Mouse (Mus musculus) forebrain, embryonic 11.5 days (tissue): ENCODE measurements around the gene Uqcrc2. TPM values are rescaled to one million over a fixed set of nuclear protein-coding genes. Genes with fewer than 3 reads are reported as not detected.

Experiments
- ATAC-seq: fragments of 200-750 bp; cut with Nextera tagmentation; replicated peaks from 2 replicates; pipeline ENCODE4 v1.8.0; 2017; ENCODE audit warnings: moderate TSS enrichment; ENCODE audit not compliant: low FRiP score
- DNase-seq: peaks from one replicate; pipeline ENCODE4 v3.0.0-alpha.2; 2017; ENCODE audit warnings: low spot score
- H3K27ac ChIP-seq: fragments of 300-500 bp; sonication (generic); 2 replicates; pipeline ENCODE4 v1.5.1; 2014; ENCODE audit warnings: low read depth, low read length
- H3K27me3 ChIP-seq: fragments of 300-500 bp; sonication (generic); 2 replicates; pipeline ENCODE4 v1.6.1; 2014; ENCODE audit warnings: mild to moderate bottlenecking, low read length, mixed read lengths; ENCODE audit not compliant: control insufficient read depth, insufficient read depth
- H3K36me3 ChIP-seq: fragments of 300-500 bp; sonication (generic); 2 replicates; pipeline ENCODE4 v1.6.1; 2014; ENCODE audit warnings: mild to moderate bottlenecking, low read length, moderate library complexity, mixed read lengths; ENCODE audit not compliant: control insufficient read depth, insufficient read depth
- H3K4me1 ChIP-seq: fragments of 300-500 bp; sonication (generic); replicated peaks from 2 replicates; pipeline ENCODE4 v1.6.1; 2014; ENCODE audit warnings: low read length, mixed read lengths; ENCODE audit not compliant: control insufficient read depth, insufficient read depth
- H3K4me2 ChIP-seq: fragments of 300-500 bp; sonication (generic); 2 replicates; pipeline ENCODE4 v1.6.1; 2014; ENCODE audit warnings: low read depth, mild to moderate bottlenecking, low read length, moderate library complexity, mixed read lengths; ENCODE audit not compliant: severe bottlenecking
- H3K4me3 ChIP-seq: fragments of 300-500 bp; sonication (generic); 2 replicates; pipeline ENCODE4 v1.5.1; 2014; ENCODE audit warnings: low read depth, low read length
- H3K9ac ChIP-seq: fragments of 300-500 bp; sonication (generic); 2 replicates; pipeline ENCODE4 v1.6.1; 2014; ENCODE audit warnings: low read length
- H3K9me3 ChIP-seq: fragments of 300-500 bp; sonication (generic); 2 replicates; pipeline ENCODE4 v1.6.1; 2016; ENCODE audit warnings: low read length, mixed read lengths; ENCODE audit not compliant: control insufficient read depth
- WGBS: fragments of 180-500 bp; shearing (Covaris S2); extraction: QIAGEN DNeasy Blood & Tissue Kit; methylation state at CpG from one replicate; pipeline ENCODE4 v1.1.7; 2014; 5-methylcytosine and 5-hydroxymethylcytosine counted together
- polyA plus RNA-seq: library from polyadenylated mRNA; unstranded; fragments of >200 nt; fragmentation: Nextera tagmentation; extraction: Ambion mirVana; gene quantifications from 2 replicates; pipeline ENCODE4 v1.2.1, GENCODE M21; 2014

The Uqcrc2 gene
- polyA plus RNA-seq, 1 experiment from 2014 or later: 182 TPM

- 0 out of 2 replicates have a peak overlapping the region, but pooled peaks have one; percentile 41 for H3K27ac ChIP-seq
- no peaks in the 10 kb centered on the region for H3K27me3 ChIP-seq
- H3K9me3 ChIP-seq: no peaks in the 10 kb centered on the region
- ATAC-seq (peak; percentile 54), DNase-seq (peak; percentile 56)
- 3% methylated on average over 42 of the region's 42 CpGs for WGBS
- peak overlapping the region; percentile 91 for H3K9ac ChIP-seq
- peak overlapping the region; percentile 87 for H3K4me3 ChIP-seq
- no peaks in the 10 kb centered on the region for H3K36me3 ChIP-seq
- peak overlapping the region; percentile 80 for H3K4me2 ChIP-seq
- H3K4me1 ChIP-seq: 0 out of 2 replicates have a peak, but pooled peaks cover 2% of the 10 kb centered on the region
These were observed 43.0 kb downstream of the Uqcrc2 start for GRCm38 (mm10) chr7:120677764-120678531.

GRCm38 (mm10) chr7:120679023-120679422 lies 44.0 kb downstream of the Uqcrc2 start:
- ATAC-seq (no peak), DNase-seq (no peak)
- whole genome bisulfite sequencing: 76% methylated on average over 8 of the region's 8 CpGs
- Histone ChIP-seq H3K4me1 (0 out of 2 replicates have a peak, but pooled peaks cover 2% of the 10 kb centered on the region), H3K27me3 (no peaks in the 10 kb centered on the region), H3K27ac (no peak overlapping the region), H3K4me2 (peak overlapping the region; percentile 80; the same call in 1 of the 2 replicates), H3K9me3 (no peaks in the 10 kb centered on the region), H3K36me3 (no peaks in the 10 kb centered on the region), H3K9ac (no peak overlapping the region), H3K4me3 (no peak overlapping the region; the same call in 1 of the 2 replicates)

- Histone ChIP-seq H3K36me3 (no peaks in the 10 kb centered on the region), H3K4me1 (0 out of 2 replicates have a peak, but pooled peaks cover 2% of the 10 kb centered on the region), H3K9ac (no peak overlapping the region), H3K4me3 (no peak overlapping the region), H3K27ac (no peak overlapping the region), H3K27me3 (no peaks in the 10 kb centered on the region), H3K9me3 (no peaks in the 10 kb centered on the region), H3K4me2 (no peak overlapping the region)
- 78% methylated on average over 4 of the region's 4 CpGs for whole genome bisulfite sequencing
- DNase-seq (no peak), ATAC-seq (no peak)
These were observed 47.0 kb downstream of the Uqcrc2 start for GRCm38 (mm10) chr7:120682002-120682401.

- DNase-seq (no peak), ATAC-seq (no peak)
- 92% methylated on average over 2 of the region's 2 CpGs for WGBS
- Histone ChIP-seq H3K27me3 (no peaks in the 10 kb centered on the region), H3K4me2 (no peak overlapping the region), H3K9ac (no peak overlapping the region), H3K27ac (no peak overlapping the region), H3K36me3 (no peaks in the 10 kb centered on the region), H3K9me3 (no peaks in the 10 kb centered on the region), H3K4me1 (no peaks in the 10 kb centered on the region), H3K4me3 (no peak overlapping the region)
These were observed 49.8 kb downstream of the Uqcrc2 start for GRCm38 (mm10) chr7:120684731-120685161.

- Histone ChIP-seq H3K27ac (no peak overlapping the region), H3K9ac (no peak overlapping the region), H3K4me2 (no peak overlapping the region), H3K27me3 (no peaks in the 10 kb centered on the region), H3K4me1 (no peaks in the 10 kb centered on the region), H3K4me3 (no peak overlapping the region), H3K9me3 (no peaks in the 10 kb centered on the region), H3K36me3 (no peaks in the 10 kb centered on the region)
- DNase-seq (no peak), ATAC-seq (no peak)
- 94% methylated on average over 6 of the region's 6 CpGs for WGBS
These were observed 50.3 kb downstream of the Uqcrc2 start for GRCm38 (mm10) chr7:120685227-120685626.

- H3K4me2 ChIP-seq: no peak overlapping the region
- DNase-seq: peak; percentile 54
These were observed 55.7 kb downstream of the Uqcrc2 start for GRCm38 (mm10) chr7:120690634-120691033.

GRCm38 (mm10) chr7:120693831-120694375 lies 58.9 kb downstream of the Uqcrc2 start:
- no peaks in the 10 kb centered on the region for H3K9me3 ChIP-seq
- H3K4me1 ChIP-seq: no peaks in the 10 kb centered on the region
- no peak overlapping the region for H3K4me3 ChIP-seq
- no peak overlapping the region for H3K9ac ChIP-seq
- WGBS: 94% methylated on average over 5 of the region's 5 CpGs
- DNase-seq (no peak), ATAC-seq (no peak)
- no peak overlapping the region for H3K27ac ChIP-seq
- H3K36me3 ChIP-seq: no peaks in the 10 kb centered on the region
- H3K4me2 ChIP-seq: no peak overlapping the region
- H3K27me3 ChIP-seq: no peaks in the 10 kb centered on the region

More at GRCm38 (mm10) chr7:120690634-120691033, 55.7 kb downstream of the Uqcrc2 start:
- 76% methylated on average over 4 of the region's 4 CpGs for WGBS
- Histone ChIP-seq H3K4me3 (no peak overlapping the region), H3K36me3 (no peaks in the 10 kb centered on the region), H3K27me3 (no peaks in the 10 kb centered on the region), H3K4me1 (no peaks in the 10 kb centered on the region), H3K9me3 (no peaks in the 10 kb centered on the region), H3K27ac (no peak overlapping the region), H3K9ac (no peak overlapping the region)
- ATAC-seq: no peak

- Histone ChIP-seq H3K36me3 (no peaks in the 10 kb centered on the region), H3K9ac (no peak overlapping the region), H3K27me3 (no peaks in the 10 kb centered on the region), H3K9me3 (no peaks in the 10 kb centered on the region), H3K4me1 (no peaks in the 10 kb centered on the region), H3K27ac (no peak overlapping the region), H3K4me2 (no peak overlapping the region), H3K4me3 (no peak overlapping the region)
- DNase-seq: no peak
- no peak for ATAC-seq
- WGBS: 36% methylated on average over 6 of the region's 6 CpGs
These were observed 60.2 kb downstream of the Uqcrc2 start for GRCm38 (mm10) chr7:120695196-120695595.
